Mouse (Mus musculus) left cerebral cortex, postnatal 4 days (tissue): ENCODE data around the gene Wwp2. TPM values are rescaled to one million over a fixed set of nuclear protein-coding genes. Genes with fewer than 3 reads are reported as not detected.
A peak's percentile ranks its signal among the peaks of the same experiment; 100 is the strongest.
"Not testable (repeated sequence)": the region's sequence is repeated elsewhere in the genome, so short reads cannot be mapped to it uniquely, and the experiment has no call there.

Experiments used
- DNase-seq: peaks from one replicate; pipeline ENCODE4 v3.0.0-alpha.2; 2022
- intact Hi-C: fragments of 180-260 bp; cut with DNase I; formaldehyde crosslinking; loops from one replicate; pipeline ENCODE4 v1.15.1; 2025
- total RNA-seq, 2 experiments: library from RNA; stranded (reverse); gene quantifications; 2 replicates each; pipeline ENCODE4 v1.2.3; 2021

Wwp2 gene
- total RNA-seq, 2 experiments from 2014 or later, result 37.3 to 41.5 TPM

DNA sequence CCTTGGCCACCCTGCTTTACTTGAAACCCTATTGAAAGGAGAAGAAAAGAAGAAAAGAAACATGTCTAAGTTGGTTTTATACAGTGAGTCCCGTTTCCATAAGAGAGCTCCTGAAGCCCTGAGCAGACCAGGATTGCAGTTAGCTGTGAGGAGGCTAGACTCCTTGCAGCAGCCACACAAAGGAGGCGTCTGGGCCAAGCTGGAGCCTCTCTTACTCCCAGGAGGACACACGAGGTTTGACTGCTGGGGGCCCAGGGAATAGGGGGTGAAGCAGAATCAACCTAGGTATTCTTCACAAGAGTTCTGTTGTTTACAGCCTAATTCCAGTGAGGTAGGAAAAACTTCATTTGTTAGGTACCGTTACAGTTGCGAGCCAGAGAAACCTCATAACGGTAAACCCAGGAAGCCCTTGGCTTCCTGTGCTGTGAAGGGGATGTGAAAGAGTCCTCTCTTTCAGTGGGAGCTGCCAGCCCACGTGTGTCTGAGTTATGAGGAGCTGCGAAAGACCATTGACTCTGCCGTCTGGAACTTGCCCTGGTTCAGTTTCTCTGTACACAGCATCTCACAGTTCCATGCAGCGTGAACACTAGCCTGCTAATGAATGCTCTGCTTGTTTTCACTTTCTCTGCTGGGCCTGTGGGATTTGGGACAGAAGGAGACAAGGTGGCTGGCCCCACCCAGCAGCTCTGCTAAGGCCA, 36.4 kb downstream of the Wwp2 start:
- intact Hi-C loops, result no loop called here
- no peak for DNase-seq

DNA sequence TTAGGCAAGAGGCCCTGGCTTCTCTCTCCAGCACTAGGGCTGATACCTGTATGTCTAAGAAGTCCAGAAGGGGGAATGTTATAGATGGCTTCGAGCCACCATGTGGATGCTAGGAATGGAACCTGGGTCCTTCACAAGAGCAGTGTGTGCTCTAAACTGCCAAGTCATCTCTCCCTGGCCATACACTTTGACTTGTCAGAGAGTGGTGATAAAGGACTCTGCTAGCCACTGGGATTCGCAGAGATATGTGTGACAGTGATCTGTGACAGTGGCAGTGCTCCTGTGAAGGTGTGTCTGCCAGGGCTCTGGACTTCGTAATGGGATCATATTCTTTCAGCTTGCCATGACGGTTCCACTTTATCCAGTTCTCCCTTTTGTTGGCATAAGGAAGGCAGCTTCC, 37.2 kb downstream of the Wwp2 start:
- no peak for DNase-seq
- intact Hi-C loops, result no loop called here

- DNase-seq, result no peak
- intact Hi-C loops, result no loop called here
Observed at GRCm38 (mm10) chr8:107475613-107476012, 39.4 kb downstream of the Wwp2 start.

GRCm38 (mm10) chr8:107476786-107477185, 40.6 kb downstream of the Wwp2 start:
- not testable (repeated sequence) for DNase-seq

GRCm38 (mm10) chr8:107478728-107479127, 42.6 kb downstream of the Wwp2 start:
- intact Hi-C loops, result no loop called here
- DNase-seq, result no peak

More at GRCm38 (mm10) chr8:107476786-107477185, 40.6 kb downstream of the Wwp2 start:
- intact Hi-C loops, result not testable (repeated sequence)

DNA sequence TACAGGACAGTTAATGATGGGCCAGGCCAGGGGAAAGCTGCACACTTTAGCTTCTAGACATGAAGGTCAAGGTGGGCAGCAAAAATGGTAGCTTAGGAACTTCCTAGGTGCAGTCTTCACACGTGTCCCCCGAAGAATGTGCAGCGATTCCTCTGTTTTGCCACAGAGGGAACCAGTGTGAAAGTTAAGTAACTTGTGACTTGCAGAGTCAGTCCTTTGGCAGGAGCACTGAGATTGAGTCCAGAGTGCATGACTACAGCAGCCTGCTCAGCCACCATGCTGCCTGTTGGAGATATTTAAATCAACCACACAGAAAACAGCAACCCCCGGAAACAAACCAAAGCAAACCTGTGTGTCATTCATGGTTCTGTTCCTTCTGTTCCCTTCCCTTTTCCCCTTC, 44.3 kb downstream of the Wwp2 start:
- intact Hi-C loops, result no loop called here
- DNase-seq, result no peak

- intact Hi-C loops, result no loop called here
- peak; percentile 90 for DNase-seq
Observed at GRCm38 (mm10) chr8:107483250-107483649, 47.1 kb downstream of the Wwp2 start.

- DNase-seq, result no peak
- intact Hi-C loops, result no loop called here
Observed at GRCm38 (mm10) chr8:107484956-107485355, 48.8 kb downstream of the Wwp2 start.

GRCm38 (mm10) chr8:107488551-107488950, 52.4 kb downstream of the Wwp2 start:
- peak; percentile 11 for DNase-seq
- intact Hi-C loops, result no loop called here

DNA sequence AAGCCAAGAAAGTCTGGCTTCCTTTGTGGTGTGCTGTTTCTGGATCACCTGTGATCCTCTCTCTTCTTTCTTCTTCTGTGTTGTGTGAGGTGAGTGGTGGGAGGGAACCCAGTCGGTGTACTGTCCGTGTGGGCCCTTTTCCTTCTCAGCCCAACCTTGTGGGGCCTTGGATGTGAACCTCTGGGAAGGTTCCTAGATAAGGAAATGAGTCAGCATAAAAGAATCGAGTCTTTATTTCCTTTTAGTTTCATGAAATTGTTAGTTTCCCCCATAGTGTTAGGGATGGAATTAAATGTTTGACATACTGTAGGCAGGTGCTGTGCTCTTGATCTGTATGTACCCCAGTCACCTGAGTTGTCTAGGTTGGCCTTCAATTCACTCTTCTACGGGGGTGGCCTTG, 52.9 kb downstream of the Wwp2 start:
- intact Hi-C loops, result no loop called here
- no peak for DNase-seq

GRCm38 (mm10) chr8:107489921-107490320, 53.8 kb downstream of the Wwp2 start:
- DNase-seq, result no peak

GRCm38 (mm10) chr8:107490649-107491048, 54.5 kb downstream of the Wwp2 start:
- intact Hi-C loops, result no loop called here
- DNase-seq, result no peak

More at GRCm38 (mm10) chr8:107489921-107490320, 53.8 kb downstream of the Wwp2 start:
- intact Hi-C loops, result no loop called here

- DNase-seq, result no peak
- intact Hi-C loops, result no loop called here
Observed at GRCm38 (mm10) chr8:107491212-107491611, 55.0 kb downstream of the Wwp2 start.

DNA sequence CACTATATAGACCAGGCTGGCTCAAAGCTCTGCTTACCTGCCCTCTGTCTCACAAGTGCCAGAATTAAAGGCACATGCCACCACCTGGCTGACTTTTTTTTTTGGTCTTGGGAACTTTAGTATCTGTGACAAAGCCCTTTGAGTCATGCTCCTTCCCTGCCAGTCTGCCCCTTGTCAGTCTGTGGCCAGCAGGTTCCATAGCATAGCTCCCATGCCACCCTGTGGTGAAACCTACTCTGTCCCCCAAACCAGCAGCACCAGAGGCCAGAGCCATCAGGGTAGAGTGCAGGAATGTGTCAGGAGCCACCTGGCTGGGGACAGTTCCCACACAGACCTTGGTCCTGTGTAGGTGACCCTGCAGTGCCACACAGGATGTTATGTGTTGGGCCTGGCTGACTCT, 55.7 kb downstream of the Wwp2 start:
- no peak for DNase-seq
- intact Hi-C loops, result no loop called here

DNA sequence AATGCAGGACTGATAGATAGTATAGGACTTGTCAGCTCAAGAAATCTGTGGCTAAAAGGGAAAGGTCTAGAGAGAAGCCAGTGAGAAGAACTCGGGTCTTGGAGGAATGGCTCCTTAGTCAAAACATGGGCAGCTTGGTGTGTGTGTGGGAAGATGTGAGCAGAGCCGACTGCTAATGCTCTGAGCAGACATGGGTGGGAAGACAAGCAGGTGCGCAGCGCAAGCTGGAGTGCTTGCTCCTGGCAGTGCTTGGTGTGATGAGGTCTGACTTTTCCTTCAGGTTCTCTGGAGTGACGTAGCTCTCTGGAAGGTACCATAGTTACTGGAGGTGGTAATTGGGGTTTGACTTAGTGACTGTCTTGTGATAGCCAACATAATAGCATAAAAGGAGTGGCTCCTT, 56.6 kb downstream of the Wwp2 start:
- no peak for DNase-seq
- intact Hi-C loops, result no loop called here

- DNase-seq, result no peak
- intact Hi-C loops, result no loop called here
Observed at GRCm38 (mm10) chr8:107495425-107495824, 59.3 kb downstream of the Wwp2 start.

- intact Hi-C loops, result no loop called here
Observed at GRCm38 (mm10) chr8:107497708-107498107, 61.5 kb downstream of the Wwp2 start.

GRCm38 (mm10) chr8:107498390-107498789, 62.2 kb downstream of the Wwp2 start:
- peak; percentile 25 for DNase-seq
- intact Hi-C loops, result no loop called here

More at GRCm38 (mm10) chr8:107497708-107498107, 61.5 kb downstream of the Wwp2 start:
- DNase-seq, result no peak

- intact Hi-C loops, result no loop called here
- DNase-seq, result no peak
Observed at GRCm38 (mm10) chr8:107498806-107499205, 62.6 kb downstream of the Wwp2 start.

DNA sequence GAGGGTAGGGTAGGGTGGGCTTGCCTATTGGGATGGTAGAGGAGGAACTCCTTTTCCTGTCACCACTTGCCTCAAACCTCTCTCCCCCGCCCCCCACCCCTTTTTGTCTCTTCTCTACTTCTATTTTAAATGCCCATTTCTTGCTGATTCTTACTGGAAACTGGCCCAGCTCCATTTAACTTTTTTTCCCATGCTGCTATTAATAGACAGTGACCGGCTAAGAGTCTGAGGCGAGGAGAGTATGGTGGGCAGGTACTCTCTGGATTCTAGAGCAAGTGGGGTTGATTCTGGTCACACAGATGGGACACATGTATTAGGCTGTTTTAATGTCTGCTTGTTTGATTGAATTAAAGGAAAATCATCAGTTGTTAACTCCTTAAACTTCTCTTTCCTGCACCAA, 63.4 kb downstream of the Wwp2 start:
- no peak for DNase-seq
- intact Hi-C loops, result no loop called here

- no peak for DNase-seq
Observed at GRCm38 (mm10) chr8:107502407-107502806, 66.2 kb downstream of the Wwp2 start.

DNA sequence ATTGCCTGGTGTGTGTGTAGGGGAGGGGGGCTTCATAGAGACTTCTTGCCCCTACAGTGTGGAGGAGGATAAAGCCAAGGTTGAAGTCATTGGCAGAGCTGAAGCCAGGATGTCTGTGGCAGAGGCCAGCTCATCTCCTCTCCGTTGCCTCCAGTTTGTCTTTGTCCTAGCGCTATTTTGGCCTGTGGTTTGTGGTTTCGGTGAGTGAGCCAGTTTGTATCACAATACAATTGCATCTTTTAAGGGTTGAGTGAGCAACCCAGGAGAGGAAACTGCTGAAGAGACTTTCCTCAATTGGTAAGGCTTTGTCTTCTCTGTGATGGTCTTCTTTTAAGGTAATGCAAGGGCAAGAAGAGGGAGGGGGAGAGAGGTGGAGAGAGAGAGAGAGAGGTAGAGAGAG, 66.8 kb downstream of the Wwp2 start:
- DNase-seq, result no peak
- intact Hi-C loops, result no loop called here

More at GRCm38 (mm10) chr8:107502407-107502806, 66.2 kb downstream of the Wwp2 start:
- intact Hi-C loops, result no loop called here

DNA sequence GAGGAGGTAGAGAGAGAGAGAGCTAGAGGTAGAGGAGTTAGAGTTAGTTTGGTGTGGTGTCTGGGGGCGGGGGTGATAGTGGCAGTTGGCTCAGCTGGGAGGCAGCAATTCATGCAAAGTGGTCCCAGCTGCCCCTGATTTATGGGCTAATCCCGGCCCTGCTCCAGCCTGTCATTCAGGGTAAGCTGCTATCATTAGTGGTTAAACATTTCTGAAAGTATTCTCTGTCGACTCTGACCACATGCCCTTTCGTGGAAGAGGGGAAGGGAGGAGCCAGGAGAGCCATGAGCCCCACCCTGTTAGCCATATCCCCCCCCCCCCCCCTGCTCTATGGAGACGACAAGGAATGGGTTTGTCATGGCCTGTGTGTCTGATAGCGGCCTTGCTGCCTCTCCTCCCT, 67.2 kb downstream of the Wwp2 start:
- intact Hi-C loops, result no loop called here
- peak; percentile 59 for DNase-seq
